Mouse (Mus musculus) neural tube, embryonic 12.5 days (tissue): Measurements from ENCODE around the gene Snrnp25. TPM values are rescaled to one million over a fixed set of nuclear protein-coding genes. Genes with fewer than 3 reads are reported as not detected.

ENCODE experiments used
- polyA plus RNA-seq: library from polyadenylated mRNA; unstranded; fragments of >200 nt; fragmentation: Nextera tagmentation; extraction: Ambion mirVana; gene quantifications from 2 replicates; pipeline ENCODE4 v1.2.1, GENCODE M21; 2016

Snrnp25 gene
- polyA plus RNA-seq, 1 experiment from 2014 or later = 52.8 TPM

Other genes starting within 250 kb of the Snrnp25 start
- 0.15 and 0.17 TPM in 2 replicates for gene 4930524B15Rik, start 239.8 kb upstream of the Snrnp25 start, polyA plus RNA-seq
- gene Nsg2, start 205.0 kb upstream of the Snrnp25 start, polyA plus RNA-seq = 212 and 216 TPM in 2 replicates
- 0.08 TPM in 1 of 2 replicates, not detected in the other for gene Il9r, start 5.1 kb upstream of the Snrnp25 start, polyA plus RNA-seq
- 26.4 and 32.9 TPM in 2 replicates for gene Rhbdf1, start 16.9 kb downstream of the Snrnp25 start, polyA plus RNA-seq
- gene Mpg, start 21.1 kb downstream of the Snrnp25 start, polyA plus RNA-seq = 30.3 and 30.7 TPM in 2 replicates
- 41.9 and 46.9 TPM in 2 replicates for gene Nprl3, start 62.3 kb downstream of the Snrnp25 start, polyA plus RNA-seq
- gene Hba-x, start 71.0 kb downstream of the Snrnp25 start, polyA plus RNA-seq = 1,310 and 1,360 TPM in 2 replicates
- gene Hba-a1, start 78.1 kb downstream of the Snrnp25 start, polyA plus RNA-seq = 2,385 and 2,610 TPM in 2 replicates
- gene Hbq1b, start 81.5 kb downstream of the Snrnp25 start, polyA plus RNA-seq = 3.2 and 3.3 TPM in 2 replicates
- 5,164 and 5,594 TPM in 2 replicates for gene Hba-a2, start 91.1 kb downstream of the Snrnp25 start, polyA plus RNA-seq
- gene Hbq1a, start 94.7 kb downstream of the Snrnp25 start, polyA plus RNA-seq = 0.41 and 0.65 TPM in 2 replicates
- 24.6 and 25.0 TPM in 2 replicates for gene Sh3pxd2b, start 142.4 kb downstream of the Snrnp25 start, polyA plus RNA-seq
- 57.4 and 60.6 TPM in 2 replicates for gene Ubtd2, start 250.0 kb downstream of the Snrnp25 start, polyA plus RNA-seq